Mouse (Mus musculus) heart, embryonic 14.5 days (tissue): ENCODE measurements around the gene Pcnx. TPM values are rescaled to one million over a fixed set of nuclear protein-coding genes. Genes with fewer than 3 reads are reported as not detected.

Source experiments
- ATAC-seq: fragments of 200-750 bp; cut with Nextera tagmentation; 2 replicates; pipeline ENCODE4 v1.8.0; 2017; ENCODE audit warnings: low read depth, moderate TSS enrichment; ENCODE audit not compliant: insufficient number of reproducible peaks, insufficient read depth, low FRiP score
- H3K27ac ChIP-seq, 2 experiments: fragments of 200-500 bp in 1 of 2; fragments of 300-500 bp in 1 of 2; sonication (generic) in 1 of 2; replicated peaks in 1 of 2; 2 replicates each; pipeline ENCODE4 v1.5.1; 2012 to 2014; ENCODE audit warnings: low read depth in 2 of 2, low read length in 2 of 2, control low read depth in 1 of 2, mild to moderate bottlenecking in 1 of 2, mixed read lengths in 1 of 2; ENCODE audit not compliant: control insufficient read depth in 1 of 2, insufficient read depth in 1 of 2
- H3K27me3 ChIP-seq: fragments of 300-500 bp; sonication (generic); 2 replicates; pipeline ENCODE4 v1.6.1; 2014; ENCODE audit warnings: mild to moderate bottlenecking, low read length, control low read depth; ENCODE audit not compliant: control insufficient read depth, insufficient read depth
- H3K36me3 ChIP-seq: fragments of 300-500 bp; sonication (generic); 2 replicates; pipeline ENCODE4 v1.6.1; 2014; ENCODE audit warnings: mild to moderate bottlenecking, control low read depth, low read length, mixed read lengths; ENCODE audit not compliant: control insufficient read depth, insufficient read depth
- H3K4me1 ChIP-seq, 2 experiments: fragments of 200-500 bp in 1 of 2; fragments of 300-500 bp in 1 of 2; sonication (generic) in 1 of 2; 2 replicates each; pipeline ENCODE4 v1.6.1; 2012 to 2014; ENCODE audit warnings: low read length in 2 of 2, control low read depth in 1 of 2, mixed read lengths in 1 of 2; ENCODE audit not compliant: control insufficient read depth in 2 of 2, insufficient read depth in 2 of 2
- H3K4me2 ChIP-seq: fragments of 300-500 bp; sonication (generic); 2 replicates; pipeline ENCODE4 v1.6.1; 2014; ENCODE audit warnings: mild to moderate bottlenecking, low read length
- H3K4me3 ChIP-seq, 2 experiments: fragments of 200-500 bp in 1 of 2; fragments of 300-500 bp in 1 of 2; sonication (generic) in 1 of 2; 2 replicates each; pipeline ENCODE4 v1.5.1; 2012 to 2014; ENCODE audit warnings: low read length in 2 of 2, mild to moderate bottlenecking in 2 of 2, control low read depth in 1 of 2, low read depth in 1 of 2, moderate library complexity in 1 of 2; ENCODE audit not compliant: control insufficient read depth in 1 of 2, insufficient read depth in 1 of 2
- H3K9ac ChIP-seq: fragments of 300-500 bp; sonication (generic); 2 replicates; pipeline ENCODE4 v1.6.1; 2014; ENCODE audit warnings: mild to moderate bottlenecking, low read length
- H3K9me3 ChIP-seq: fragments of 300-500 bp; sonication (generic); 2 replicates; pipeline ENCODE4 v1.6.1; 2016; ENCODE audit warnings: low read length, control low read depth; ENCODE audit not compliant: control insufficient read depth
- WGBS: fragments of 180-500 bp; shearing (Covaris S2); extraction: QIAGEN DNeasy Blood & Tissue Kit; methylation state at CpG from one replicate; pipeline ENCODE4 v1.1.7; 2014; 5-methylcytosine and 5-hydroxymethylcytosine counted together
- polyA plus RNA-seq: library from polyadenylated mRNA; unstranded; fragments of >200 nt; fragmentation: Nextera tagmentation; extraction: Ambion mirVana; gene quantifications from 2 replicates; pipeline ENCODE4 v1.2.1, GENCODE M21; 2014

Pcnx gene
- polyA plus RNA-seq, 1 experiment from 2014 or later: 15.4 TPM

DNA sequence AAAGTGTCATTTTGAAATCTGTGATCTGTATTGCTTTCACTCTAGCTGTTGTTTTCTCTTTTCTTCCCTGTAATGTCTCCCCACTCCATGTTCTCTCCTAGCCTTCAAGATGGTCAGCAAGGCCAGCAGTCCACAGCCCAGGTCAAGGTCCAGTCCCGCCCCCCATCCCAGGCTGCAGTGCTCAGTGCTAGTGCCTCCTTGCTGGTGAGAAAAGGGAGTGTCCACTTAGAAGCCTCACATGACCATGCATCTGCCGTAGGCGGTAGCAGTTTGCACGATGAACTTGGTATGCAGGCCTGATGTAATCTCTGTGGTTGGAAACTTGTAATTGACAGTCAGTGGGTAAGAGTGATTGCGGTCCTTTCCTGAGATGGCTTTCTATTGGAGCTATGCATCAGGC, 73.6 kb downstream of the Pcnx start:
- 59% methylated on average over 5 of the region's 5 CpGs for WGBS

DNA sequence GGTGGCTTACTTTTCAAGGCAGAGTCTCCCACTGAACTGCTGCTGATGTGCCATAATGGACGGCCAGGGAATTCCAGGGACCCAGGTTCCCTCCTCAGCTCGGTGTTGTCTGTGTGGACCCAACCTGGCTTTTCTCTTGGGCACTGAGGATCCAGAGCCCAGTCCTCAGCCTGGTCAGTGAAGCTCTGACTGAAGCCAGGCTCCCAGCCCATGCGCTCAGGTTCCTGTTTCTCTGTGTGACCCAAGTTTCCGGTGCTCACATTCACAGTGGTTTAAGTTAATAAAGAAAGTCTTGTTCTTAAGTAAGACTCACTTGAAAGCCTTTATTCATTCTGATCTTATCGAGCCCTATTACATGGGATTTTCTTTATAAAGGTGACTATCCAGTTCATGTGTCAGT, 74.7 kb downstream of the Pcnx start:
- Histone ChIP-seq H3K9ac (no peak overlapping the region), H3K27ac (no peak overlapping the region), H3K4me3 (no peak overlapping the region), H3K4me2 (no peak overlapping the region), H3K27me3 (no peaks in the 10 kb centered on the region), H3K36me3 (peaks cover 17% of the 10 kb centered on the region), H3K9me3 (no peaks in the 10 kb centered on the region), H3K4me1 (peaks cover 6 to 12% of the 10 kb centered on the region in 2 experiments)
- 86% methylated on average over 5 of the region's 5 CpGs for WGBS
- no peak for ATAC-seq

More for the DNA sequence above, 73.6 kb downstream of the Pcnx start:
- H3K27ac ChIP-seq: no peak overlapping the region
- no peaks in the 10 kb centered on the region for H3K9me3 ChIP-seq
- no peaks in the 10 kb centered on the region for H3K27me3 ChIP-seq
- no peak overlapping the region for H3K9ac ChIP-seq
- no peak overlapping the region for H3K4me3 ChIP-seq
- peaks cover 17% of the 10 kb centered on the region for H3K36me3 ChIP-seq
- no peak overlapping the region for H3K4me2 ChIP-seq
- no peak for ATAC-seq
- H3K4me1 ChIP-seq: peaks cover 6 to 12% of the 10 kb centered on the region in 2 experiments

DNA sequence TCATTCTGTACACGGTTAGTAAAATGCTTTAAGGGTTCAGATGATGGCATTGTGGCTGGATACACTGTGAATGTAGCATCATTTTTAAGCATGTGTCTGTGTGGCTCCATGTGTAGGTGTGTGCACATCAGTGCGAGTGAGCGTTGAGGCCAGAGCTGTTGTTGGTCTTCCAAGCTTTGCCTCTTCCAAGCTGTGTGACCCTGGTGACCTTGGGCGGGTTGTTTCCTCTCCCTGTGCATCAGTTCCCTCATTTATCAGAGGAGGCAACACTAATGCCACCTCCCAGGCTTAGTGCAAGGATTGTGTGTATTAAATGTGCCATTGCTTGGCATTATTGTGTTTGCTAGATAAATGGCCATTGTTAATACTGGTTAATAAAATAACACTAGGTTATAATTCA, 76.2 kb downstream of the Pcnx start:
- H3K27ac ChIP-seq: peak overlapping the region in 1 of 2 experiments; percentile 49; a peak in 1 of 4 replicates
- 60% methylated on average over 4 of the region's 4 CpGs for WGBS
- no peak for ATAC-seq

DNA sequence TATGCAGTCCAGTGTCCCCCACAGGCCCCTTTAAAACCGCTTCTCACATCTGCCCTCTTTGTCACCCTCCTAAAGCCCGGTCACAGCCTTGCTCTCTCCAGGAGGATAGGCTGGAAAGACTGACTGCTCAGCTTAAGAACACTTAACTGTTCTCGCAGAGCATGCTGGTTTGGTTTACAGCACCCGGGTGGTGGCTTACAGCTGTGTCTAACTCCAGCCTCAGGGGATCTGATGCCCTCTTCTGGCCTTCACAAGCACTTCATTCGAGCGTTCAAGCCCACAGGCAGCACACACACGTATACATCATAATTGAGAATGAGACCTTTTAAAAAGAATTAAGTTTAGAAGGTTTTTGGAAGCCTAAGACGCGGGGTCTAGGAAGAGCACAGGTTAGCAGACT, 81.4 kb downstream of the Pcnx start:
- WGBS: 86% methylated on average over 9 of the region's 9 CpGs
- no peak overlapping the region for H3K27ac ChIP-seq
- no peaks in the 10 kb centered on the region for H3K27me3 ChIP-seq
- no peaks in the 10 kb centered on the region for H3K9me3 ChIP-seq
- H3K9ac ChIP-seq: no peak overlapping the region
- H3K36me3 ChIP-seq: peaks cover 9% of the 10 kb centered on the region
- no peak for ATAC-seq
- no peak overlapping the region for H3K4me2 ChIP-seq
- no peak overlapping the region for H3K4me3 ChIP-seq
- H3K4me1 ChIP-seq: peaks cover 0 to 2% of the 10 kb centered on the region in 2 experiments; a peak in 2 of 4 replicates

More for the DNA sequence above, 76.2 kb downstream of the Pcnx start:
- H3K36me3 ChIP-seq: peaks cover 20% of the 10 kb centered on the region
- H3K27me3 ChIP-seq: no peaks in the 10 kb centered on the region
- no peak overlapping the region for H3K9ac ChIP-seq
- no peak overlapping the region for H3K4me3 ChIP-seq
- no peak overlapping the region for H3K4me2 ChIP-seq
- H3K4me1 ChIP-seq: peaks cover 6 to 12% of the 10 kb centered on the region in 2 experiments
- no peaks in the 10 kb centered on the region for H3K9me3 ChIP-seq

DNA sequence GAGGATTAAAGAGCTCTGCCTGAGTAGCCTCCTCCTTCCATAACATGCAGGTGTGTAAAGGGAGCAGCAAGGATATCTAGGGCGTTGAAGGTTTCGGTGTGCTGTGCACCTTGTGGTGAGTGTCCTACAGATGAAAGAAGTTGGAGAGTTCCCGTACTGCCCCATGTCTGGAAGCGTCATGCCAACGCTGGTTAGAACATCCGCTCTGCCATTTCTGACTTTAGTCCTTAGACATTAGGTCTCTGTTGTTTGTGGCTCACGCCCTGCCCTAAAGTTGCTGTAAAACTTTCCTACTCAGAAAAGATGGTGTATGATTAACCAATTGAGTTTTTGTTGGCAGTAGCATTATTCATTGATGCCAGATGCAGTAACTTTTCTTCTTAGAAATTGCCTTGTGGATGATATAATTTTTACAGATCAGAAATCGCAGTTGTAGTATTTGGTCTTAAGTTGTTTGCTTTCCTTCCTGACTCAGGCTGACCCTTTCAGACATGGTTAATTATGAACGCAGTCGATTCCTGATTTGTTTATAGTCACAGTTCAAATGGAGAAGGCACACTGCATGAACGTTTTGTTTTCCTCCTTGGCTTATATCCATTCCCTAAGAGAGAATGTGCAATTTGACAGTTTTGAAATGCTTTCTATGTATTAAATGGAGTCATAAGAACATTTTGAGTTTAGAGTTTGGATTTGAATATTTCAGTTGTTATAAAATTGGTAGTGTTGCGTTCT, 83.7 kb downstream of the Pcnx start:
- Histone ChIP-seq H3K4me1 (no peaks in the 10 kb centered on the region; a peak in 1 of 4 replicates), H3K36me3 (peaks cover 14% of the 10 kb centered on the region; the same call in 1 of the 2 replicates), H3K9ac (no peak overlapping the region), H3K27me3 (no peaks in the 10 kb centered on the region), H3K4me3 (no peak overlapping the region), H3K27ac (no peak overlapping the region), H3K4me2 (no peak overlapping the region), H3K9me3 (no peaks in the 10 kb centered on the region)
- ATAC-seq: no peak
- WGBS: 81% methylated on average over 12 of the region's 12 CpGs

DNA sequence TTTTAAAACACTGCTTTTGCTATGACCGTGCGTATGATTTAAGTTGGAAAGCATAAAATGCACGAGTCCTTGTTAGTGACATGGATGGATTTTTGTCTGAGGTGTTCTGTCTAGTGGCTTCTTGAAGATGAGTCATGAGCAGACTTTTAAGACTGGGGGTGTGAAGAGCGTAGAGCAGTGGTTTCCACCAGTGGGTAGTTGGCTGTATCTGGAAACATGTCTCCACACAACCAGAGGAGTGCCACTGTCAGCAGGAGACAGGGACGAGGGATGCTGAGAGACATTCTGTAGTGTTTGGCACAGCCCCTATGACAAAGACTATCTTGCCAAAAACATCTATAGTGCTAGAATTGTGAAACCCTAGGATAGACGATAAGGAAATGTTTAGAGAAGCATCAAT, 89.2 kb downstream of the Pcnx start:
- Histone ChIP-seq H3K9me3 (no peaks in the 10 kb centered on the region), H3K4me3 (no peak overlapping the region), H3K9ac (no peak overlapping the region), H3K27me3 (no peaks in the 10 kb centered on the region), H3K36me3 (peaks cover 62% of the 10 kb centered on the region), H3K4me2 (no peak overlapping the region), H3K27ac (no peak overlapping the region), H3K4me1 (no peaks in the 10 kb centered on the region; a peak in 1 of 4 replicates)
- no peak for ATAC-seq
- 88% methylated on average over 6 of the region's 6 CpGs for WGBS

DNA sequence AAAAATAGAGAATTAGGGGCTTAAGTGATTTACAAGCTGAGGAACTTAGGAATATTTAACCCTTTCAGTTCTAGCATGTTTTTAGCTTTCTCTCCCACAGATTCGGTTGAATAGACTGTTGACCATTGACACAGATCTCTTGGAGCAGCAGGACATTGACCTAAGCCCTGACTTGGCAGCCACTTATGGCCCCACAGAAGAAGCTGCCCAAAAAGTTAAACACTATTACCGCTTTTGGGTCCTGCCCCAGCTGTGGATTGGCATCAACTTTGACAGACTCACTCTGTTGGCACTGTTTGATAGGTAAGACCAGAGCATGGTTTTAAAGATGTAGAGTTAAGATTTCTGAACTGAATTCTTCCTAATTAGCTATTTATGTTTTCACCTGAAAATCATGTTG, 90.2 kb downstream of the Pcnx start:
- H3K4me1 ChIP-seq: no peaks in the 10 kb centered on the region
- H3K9me3 ChIP-seq: no peaks in the 10 kb centered on the region
- H3K27me3 ChIP-seq: no peaks in the 10 kb centered on the region
- H3K36me3 ChIP-seq: peaks cover 71% of the 10 kb centered on the region
- H3K9ac ChIP-seq: no peak overlapping the region
- H3K4me2 ChIP-seq: no peak overlapping the region
- WGBS: 87% methylated on average over 2 of the region's 2 CpGs
- no peak overlapping the region for H3K4me3 ChIP-seq
- H3K27ac ChIP-seq: no peak overlapping the region
- ATAC-seq: no peak

DNA sequence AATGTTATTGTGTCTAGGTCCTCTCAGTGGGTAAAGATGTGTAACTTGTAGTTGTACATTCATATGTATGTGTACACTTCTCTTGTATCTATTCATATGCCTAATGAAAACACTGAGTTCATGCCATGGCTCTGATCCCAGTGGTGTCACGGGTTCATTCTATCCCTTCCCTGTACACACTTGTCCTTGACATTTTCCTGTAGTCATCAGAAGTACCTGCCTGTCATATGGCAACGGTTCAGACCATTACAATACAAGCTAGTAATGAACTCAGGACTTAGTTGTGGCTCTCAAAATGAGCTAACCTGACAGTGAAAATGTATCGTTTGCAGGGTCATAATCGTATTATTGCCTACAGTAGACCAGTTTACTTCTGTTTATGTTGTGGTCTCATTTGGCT, 98.5 kb downstream of the Pcnx start:
- H3K4me1 ChIP-seq: peaks cover 0 to 6% of the 10 kb centered on the region in 2 experiments; a peak in 1 of 4 replicates
- H3K36me3 ChIP-seq: peaks cover 57% of the 10 kb centered on the region
- 63% methylated on average over 4 of the region's 4 CpGs for WGBS

More for the DNA sequence above, 98.5 kb downstream of the Pcnx start:
- no peak overlapping the region for H3K4me3 ChIP-seq
- ATAC-seq: no peak
- H3K9ac ChIP-seq: no peak overlapping the region
- no peak overlapping the region for H3K4me2 ChIP-seq
- no peaks in the 10 kb centered on the region for H3K27me3 ChIP-seq
- H3K9me3 ChIP-seq: no peaks in the 10 kb centered on the region
- no peak overlapping the region for H3K27ac ChIP-seq
